Mouse (Mus musculus) macrophage (primary cell): ENCODE results near the gene Stx1b. TPM values are rescaled to one million over a fixed set of nuclear protein-coding genes. Genes with fewer than 3 reads are reported as not detected.
"Not testable (repeated sequence)": the region's sequence is repeated elsewhere in the genome, so short reads cannot be mapped to it uniquely, and the experiment has no call there.

ENCODE experiments used
- H3K27ac ChIP-seq: fragments of 350-480 bp; formaldehyde crosslinking; 2 replicates; pipeline ENCODE4 v1.9.0; 2021
- H3K36me3 ChIP-seq: fragments of 350-480 bp; formaldehyde crosslinking; 2 replicates; pipeline ENCODE4 v1.9.0; 2021; ENCODE audit errors: inconsistent target
- H3K4me3 ChIP-seq: fragments of 350-480 bp; formaldehyde crosslinking; 2 replicates; pipeline ENCODE4 v1.9.0; 2021; ENCODE audit errors: inconsistent target
- H3K79me2 ChIP-seq: fragments of 350-480 bp; formaldehyde crosslinking; 2 replicates; pipeline ENCODE4 v1.9.0; 2021; ENCODE audit errors: inconsistent target
- WGBS: methylation state at CpG from one replicate; pipeline ENCODE4 v1.1.7; 2026; ENCODE audit warnings: inconsistent platforms; ENCODE audit not compliant: missing documents; 5-methylcytosine and 5-hydroxymethylcytosine counted together
- polyA plus RNA-seq: library from polyadenylated mRNA; stranded (reverse); fragments of 250-400 nt; gene quantifications from 3 replicates; pipeline ENCODE4 v1.2.4, GENCODE M21; 2018; ENCODE audit warnings: inconsistent platforms

Gene Stx1b
- polyA plus RNA-seq, 1 experiment from 2014 or later: 0.09 TPM

- WGBS: 67% methylated on average over 7 of the region's 7 CpGs
- Histone ChIP-seq H3K27ac (peak overlapping the region; percentile 98), H3K4me3 (peak overlapping the region; percentile 76)
Measured at GRCm38 (mm10) chr7:127775837-127776236, 48.5 kb downstream of the Stx1b start.

DNA sequence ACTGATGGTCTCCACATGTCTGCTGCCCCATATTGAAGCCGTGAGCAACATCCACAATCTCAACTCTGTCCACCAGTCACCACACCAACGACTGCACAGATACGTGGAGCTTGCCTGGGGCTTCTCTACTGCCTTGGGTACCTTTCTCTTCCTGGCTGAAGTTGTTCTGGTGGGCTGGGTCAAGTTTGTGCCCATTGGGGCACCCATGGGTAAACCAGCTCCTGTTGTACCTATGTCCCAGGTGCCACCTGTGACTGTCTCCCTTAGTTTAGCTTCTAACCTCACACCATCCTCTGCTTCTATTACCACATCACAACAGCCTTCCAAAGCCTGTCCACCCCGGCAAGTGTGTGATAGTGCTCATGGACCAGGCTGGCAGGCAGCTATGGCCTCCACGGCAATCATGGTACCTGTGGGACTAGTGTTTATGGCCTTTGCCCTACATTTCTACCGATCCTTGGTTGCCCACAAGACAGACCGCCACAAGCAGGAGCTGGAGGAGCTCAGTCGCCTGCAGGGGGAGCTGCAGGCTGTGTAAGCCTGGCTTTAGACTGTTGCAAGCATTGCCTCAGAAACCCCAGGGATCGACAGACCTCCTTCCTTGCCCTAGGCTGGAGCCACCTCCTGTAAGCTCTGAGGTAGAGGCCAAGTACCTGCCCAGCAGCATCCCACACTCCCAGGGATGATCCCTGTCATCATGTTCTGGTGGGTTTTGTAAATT is 50.5 kb downstream of the Stx1b start:
- H3K79me2 ChIP-seq: peaks cover 30% of the 10 kb centered on the region
- WGBS: 47% methylated on average over 9 of the region's 9 CpGs
- H3K27ac ChIP-seq: no peak overlapping the region
- no peaks in the 10 kb centered on the region for H3K36me3 ChIP-seq
- no peak overlapping the region for H3K4me3 ChIP-seq

More at GRCm38 (mm10) chr7:127775837-127776236, 48.5 kb downstream of the Stx1b start:
- H3K79me2 ChIP-seq: peaks cover 26% of the 10 kb centered on the region
- H3K36me3 ChIP-seq: not testable (repeated sequence)

- Histone ChIP-seq H3K4me3 (no peak overlapping the region), H3K79me2 (peaks cover 18% of the 10 kb centered on the region; the same call in 1 of the 2 replicates), H3K27ac (no peak overlapping the region), H3K36me3 (no peaks in the 10 kb centered on the region)
- 82% methylated on average over 1 of the region's 1 CpGs for WGBS
Measured at GRCm38 (mm10) chr7:127772557-127772956, 51.8 kb downstream of the Stx1b start.

DNA sequence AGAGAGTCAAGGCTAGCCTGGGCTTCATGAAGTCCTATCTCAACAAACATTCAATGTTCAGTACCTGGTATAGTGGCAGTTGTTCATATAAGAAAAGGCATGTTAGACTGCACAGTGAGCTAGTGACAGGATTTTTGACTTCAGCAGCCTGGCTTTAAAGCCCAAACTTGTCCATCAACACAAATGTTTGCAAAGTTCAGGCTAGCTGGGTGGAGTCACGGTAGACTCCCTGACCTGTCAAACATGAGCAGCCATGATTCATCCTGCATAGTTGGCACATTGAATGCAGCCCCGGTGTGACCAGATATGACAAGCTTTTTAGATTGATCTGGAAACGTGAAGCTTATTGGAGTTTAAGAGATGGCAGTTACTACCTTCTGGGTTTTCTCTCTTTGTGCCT is 52.3 kb downstream of the Stx1b start:
- Histone ChIP-seq H3K36me3 (no peaks in the 10 kb centered on the region), H3K27ac (no peak overlapping the region), H3K4me3 (no peak overlapping the region), H3K79me2 (peaks cover 18% of the 10 kb centered on the region; the same call in 1 of the 2 replicates)
- 88% methylated on average over 3 of the region's 3 CpGs for WGBS

DNA sequence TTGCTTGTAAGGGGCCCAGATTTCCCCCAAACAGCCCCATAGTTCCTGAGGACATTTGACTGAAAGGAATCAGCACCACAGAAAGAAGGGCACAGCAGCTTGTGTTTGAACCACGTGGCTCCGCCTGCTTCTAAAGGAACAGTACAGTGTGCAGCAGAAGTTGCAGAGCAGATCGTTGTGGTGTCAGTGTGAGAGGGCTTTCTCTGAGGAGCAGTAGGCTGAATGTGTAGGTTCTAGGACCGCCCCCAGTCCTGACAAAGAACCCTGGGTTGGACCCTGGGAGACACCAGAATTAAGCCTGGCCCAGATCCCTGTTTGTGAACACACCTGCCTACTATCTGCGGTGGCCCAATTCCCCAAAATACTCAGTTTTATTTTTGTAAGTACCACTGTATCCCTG is 53.1 kb downstream of the Stx1b start:
- Histone ChIP-seq H3K4me3 (peak overlapping the region; percentile 67; the same call in 1 of the 2 replicates), H3K27ac (no peak overlapping the region), H3K36me3 (no peaks in the 10 kb centered on the region), H3K79me2 (peaks cover 18% of the 10 kb centered on the region; the same call in 1 of the 2 replicates)
- 54% methylated on average over 5 of the region's 5 CpGs for WGBS

GRCm38 (mm10) chr7:127770039-127770905 is 54.1 kb downstream of the Stx1b start:
- WGBS: under 1% methylated on average over 25 of the region's 27 CpGs
- H3K4me3 ChIP-seq: peak overlapping the region; percentile 67
- peaks cover 18% of the 10 kb centered on the region; the same call in 1 of the 2 replicates for H3K79me2 ChIP-seq
- H3K36me3 ChIP-seq: 0 out of 2 replicates have a peak, but pooled peaks cover 6% of the 10 kb centered on the region
- H3K27ac ChIP-seq: peak overlapping the region; percentile 78

DNA sequence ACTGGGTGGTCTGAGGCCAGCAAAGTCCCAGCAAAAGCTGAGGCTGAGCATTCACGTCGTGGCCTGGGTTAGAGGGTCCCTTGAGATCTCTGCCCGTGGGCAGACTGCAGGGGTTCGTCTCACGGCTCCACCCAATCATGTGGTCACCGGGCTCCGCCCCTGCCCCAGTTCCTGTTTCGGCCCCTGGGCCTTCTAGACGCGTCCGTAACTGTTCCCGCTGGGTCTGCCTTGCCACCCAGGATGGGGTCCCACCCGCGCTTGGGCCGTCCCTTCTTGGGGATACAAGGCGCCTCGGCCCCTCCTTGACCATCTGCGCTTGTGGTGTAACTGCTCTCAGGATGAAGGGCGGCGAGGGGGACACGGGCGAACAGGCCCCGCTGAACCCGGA is 54.7 kb downstream of the Stx1b start, which contains the start of gene Orai3:
TSS of gene Orai3 (plus strand) at position 165 of the 388 bp plus-strand sequence.
- WGBS: under 1% methylated on average over 24 of the region's 24 CpGs
- Histone ChIP-seq H3K27ac (peak within 1 kb of the TSS; percentile 78), H3K4me3 (peak within 1 kb of the TSS; percentile 67), H3K36me3 (0 out of 2 replicates have a peak, but pooled peaks cover 6% of the 10 kb centered on the region), H3K79me2 (peaks cover 18% of the 10 kb centered on the region; the same call in 1 of the 2 replicates)

- 1% methylated on average over 15 of the region's 16 CpGs for WGBS
- H3K36me3 ChIP-seq: 0 out of 2 replicates have a peak, but pooled peaks cover 6% of the 10 kb centered on the region
- peaks cover 18% of the 10 kb centered on the region; the same call in 1 of the 2 replicates for H3K79me2 ChIP-seq
- H3K4me3 ChIP-seq: peak overlapping the region; percentile 67
- H3K27ac ChIP-seq: peak overlapping the region; percentile 78
Measured at GRCm38 (mm10) chr7:127768997-127769593, 55.3 kb downstream of the Stx1b start.

GRCm38 (mm10) chr7:127768346-127768996 is 55.9 kb downstream of the Stx1b start:
- peaks cover 18% of the 10 kb centered on the region; the same call in 1 of the 2 replicates for H3K79me2 ChIP-seq

DNA sequence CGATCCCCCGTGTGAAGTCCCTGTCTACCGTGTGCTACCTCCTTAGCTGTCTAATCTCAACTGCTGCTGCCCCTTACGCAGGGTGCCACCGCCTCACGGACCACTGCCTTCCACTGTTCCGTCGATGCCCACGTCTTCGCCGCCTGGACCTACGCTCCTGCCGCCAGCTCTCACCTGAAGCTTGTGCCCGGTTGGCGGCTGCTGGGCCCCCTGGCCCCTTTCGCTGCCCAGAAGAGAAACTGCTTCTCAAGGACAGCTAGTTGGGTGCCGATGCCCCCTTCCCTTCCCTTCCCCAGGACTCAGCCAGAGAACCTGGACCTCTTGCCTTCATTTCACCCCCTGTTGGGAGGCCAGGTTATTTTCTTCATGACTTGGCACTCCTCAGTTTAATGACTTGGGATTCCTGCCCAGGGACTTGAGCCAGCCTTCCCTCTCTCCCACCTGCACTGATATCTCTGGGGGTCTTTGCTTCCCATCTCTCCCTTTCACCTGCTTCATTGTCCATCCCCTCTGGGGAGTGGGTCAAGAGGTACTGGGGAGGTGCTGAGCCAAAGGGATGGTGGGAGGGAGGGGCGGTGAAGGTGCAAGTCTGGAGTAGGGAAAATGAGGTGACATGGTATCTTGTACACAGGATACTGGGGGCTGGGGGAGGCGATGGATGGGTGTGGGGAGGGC is 56.5 kb downstream of the Stx1b start:
- no peak overlapping the region for H3K4me3 ChIP-seq
- H3K36me3 ChIP-seq: 0 out of 2 replicates have a peak, but pooled peaks cover 6% of the 10 kb centered on the region
- no peak overlapping the region for H3K27ac ChIP-seq
- WGBS: 96% methylated on average over 19 of the region's 19 CpGs
- H3K79me2 ChIP-seq: peaks cover 18% of the 10 kb centered on the region; the same call in 1 of the 2 replicates

More at GRCm38 (mm10) chr7:127768346-127768996, 55.9 kb downstream of the Stx1b start:
- 75% methylated on average over 13 of the region's 13 CpGs for WGBS
- Histone ChIP-seq H3K4me3 (no peak overlapping the region), H3K36me3 (0 out of 2 replicates have a peak, but pooled peaks cover 6% of the 10 kb centered on the region), H3K27ac (no peak overlapping the region)

GRCm38 (mm10) chr7:127766851-127767609 is 57.3 kb downstream of the Stx1b start:
- H3K27ac ChIP-seq: no peak overlapping the region
- H3K79me2 ChIP-seq: peaks cover 18% of the 10 kb centered on the region; the same call in 1 of the 2 replicates
- no peak overlapping the region for H3K4me3 ChIP-seq
- 88% methylated on average over 17 of the region's 17 CpGs for WGBS
- H3K36me3 ChIP-seq: peaks cover 11% of the 10 kb centered on the region; the same call in 1 of the 2 replicates

DNA sequence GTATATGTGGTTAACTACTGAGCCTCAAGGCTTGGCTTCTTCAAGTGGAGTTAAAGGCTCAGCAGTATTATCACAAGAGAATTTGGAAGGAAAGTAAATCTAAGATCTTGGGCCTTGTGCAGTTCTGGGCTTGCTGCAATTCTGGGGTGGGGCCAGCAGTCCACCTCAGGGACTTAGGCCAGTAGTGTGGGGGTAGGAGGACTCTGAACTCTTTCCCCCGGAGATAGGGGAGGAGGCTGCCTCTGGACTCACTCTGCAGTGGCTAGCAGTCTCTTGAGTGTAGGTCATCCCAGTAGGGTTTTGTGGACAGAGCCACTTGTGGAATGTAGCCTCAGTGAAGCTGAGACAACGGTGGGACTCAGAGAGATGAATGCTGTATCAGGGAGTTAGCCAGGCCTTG is 58.6 kb downstream of the Stx1b start:
- Histone ChIP-seq H3K27ac (no peak overlapping the region), H3K4me3 (no peak overlapping the region), H3K79me2 (peaks cover 11% of the 10 kb centered on the region; the same call in 1 of the 2 replicates), H3K36me3 (peaks cover 11% of the 10 kb centered on the region; the same call in 1 of the 2 replicates)
- 100% methylated on average over 1 of the region's 2 CpGs for WGBS

DNA sequence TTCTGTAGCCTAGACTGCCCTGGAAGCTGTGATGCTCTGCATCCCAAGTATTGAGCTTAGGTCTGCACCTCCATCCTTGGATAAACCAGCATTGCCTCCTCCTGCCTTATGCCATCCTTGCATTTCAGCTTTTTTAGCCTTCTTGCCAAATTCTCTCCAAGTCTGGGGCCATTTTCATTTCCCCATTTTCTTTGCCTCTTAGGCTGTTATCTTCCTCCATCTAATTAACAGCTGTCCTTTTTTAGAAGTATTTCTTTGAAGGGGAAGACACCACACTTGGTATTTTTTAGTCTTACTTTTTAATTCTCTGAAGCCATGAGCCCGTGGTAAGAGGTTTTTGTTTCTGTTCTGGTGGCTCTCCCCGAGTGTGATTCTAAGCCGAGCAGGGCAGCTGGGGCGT is 60.7 kb downstream of the Stx1b start:
- peaks cover 11% of the 10 kb centered on the region; the same call in 1 of the 2 replicates for H3K36me3 ChIP-seq

More for the DNA sequence above, 60.7 kb downstream of the Stx1b start:
- WGBS: 10% methylated on average over 4 of the region's 4 CpGs
- H3K79me2 ChIP-seq: no peaks in the 10 kb centered on the region
- no peak overlapping the region for H3K4me3 ChIP-seq
- H3K27ac ChIP-seq: peak overlapping the region; percentile 19
